Mouse (Mus musculus) heart, embryonic 14.5 days (tissue): ENCODE results near the gene Gm21411. TPM values are rescaled to one million over a fixed set of nuclear protein-coding genes. Genes with fewer than 3 reads are reported as not detected.

Experiments used
- polyA plus RNA-seq: library from polyadenylated mRNA; unstranded; fragments of >200 nt; fragmentation: Nextera tagmentation; extraction: Ambion mirVana; gene quantifications from 2 replicates; pipeline ENCODE4 v1.2.1, GENCODE M21; 2014

The Gm21411 gene
- polyA plus RNA-seq, 1 experiment from 2014 or later = not detected

Other genes starting within 250 kb of the Gm21411 start
- not detected in 2 replicates for gene Zfp989, start 62.4 kb upstream of the Gm21411 start, polyA plus RNA-seq
- gene Rex2, start 112.3 kb upstream of the Gm21411 start, polyA plus RNA-seq = not detected in 2 replicates
- gene Zfp991, start 222.4 kb upstream of the Gm21411 start, polyA plus RNA-seq = 5.3 and 8.5 TPM in 2 replicates